Mouse (Mus musculus) embryonic fibroblast, embryonic 13.5 days (primary cell): ENCODE results near the gene Whrn. TPM values are rescaled to one million over a fixed set of nuclear protein-coding genes. Genes with fewer than 3 reads are reported as not detected.

Experiments
- H3K27ac ChIP-seq: 2 replicates; pipeline ENCODE4 v1.5.1; 2012; ENCODE audit warnings: low read length, control low read depth, inconsistent platforms; ENCODE audit not compliant: insufficient read depth
- H3K4me1 ChIP-seq: 2 replicates; pipeline ENCODE4 v1.6.1; 2011; ENCODE audit warnings: low read length; ENCODE audit not compliant: control insufficient read depth, insufficient read depth
- H3K4me3 ChIP-seq: 2 replicates; pipeline ENCODE4 v1.5.1; 2011; ENCODE audit warnings: mild to moderate bottlenecking, control low read depth, low read length; ENCODE audit not compliant: insufficient read depth
- CTCF ChIP-seq: IDR thresholded peaks from 2 replicates; pipeline ENCODE4 v1.5.1; 2011; ENCODE audit warnings: mild to moderate bottlenecking, control low read depth, low read length, moderate library complexity, borderline replicate concordance; ENCODE audit not compliant: insufficient read depth
- POLR2A ChIP-seq: IDR thresholded peaks from 2 replicates; pipeline ENCODE4 v1.6.1; 2011; ENCODE audit warnings: low read depth, mild to moderate bottlenecking, control low read depth, low read length, moderate library complexity
- polyA plus RNA-seq: library from polyadenylated mRNA; stranded (reverse); fragments of >200 nt; gene quantifications from 2 replicates; pipeline ENCODE4 v1.2.4, GENCODE M21; 2011; ENCODE audit warnings: low read depth; ENCODE audit not compliant: missing spikeins, insufficient read length

The Whrn gene
- polyA plus RNA-seq, 1 experiment, result 7.5 TPM

GRCm38 (mm10) chr4:63371890-63372289 lies 123.9 kb downstream of the Whrn start:
- no peak overlapping the region for H3K4me3 ChIP-seq
- H3K4me1 ChIP-seq, result no peaks in the 10 kb centered on the region
- H3K27ac ChIP-seq, result no peak overlapping the region
- no peak for TF ChIP-seq POLR2A
- peak; percentile 14; the same call in 1 of the 2 replicates for TF ChIP-seq CTCF

GRCm38 (mm10) chr4:63370897-63371296 lies 124.9 kb downstream of the Whrn start:
- Histone ChIP-seq H3K4me3 (no peak overlapping the region), H3K27ac (no peak overlapping the region), H3K4me1 (no peaks in the 10 kb centered on the region)
- no peak for TF ChIP-seq POLR2A
- no peak for TF ChIP-seq CTCF

GRCm38 (mm10) chr4:63368577-63368976 lies 127.2 kb downstream of the Whrn start:
- peak; percentile 99 for TF ChIP-seq CTCF
- TF ChIP-seq POLR2A, result no peak
- Histone ChIP-seq H3K4me3 (no peak overlapping the region), H3K27ac (no peak overlapping the region), H3K4me1 (no peaks in the 10 kb centered on the region)

Other genes starting within 250 kb of the Whrn start
- gene Orm1, start 151.4 kb downstream of the Whrn start, polyA plus RNA-seq, result not detected in 2 replicates
- gene Orm3, start 139.8 kb downstream of the Whrn start, polyA plus RNA-seq, result not detected in 2 replicates
- gene Orm2, start 133.5 kb downstream of the Whrn start, polyA plus RNA-seq, result not detected in 2 replicates
- gene Akna, start 92.6 kb downstream of the Whrn start, polyA plus RNA-seq, result 4.0 and 6.7 TPM in 2 replicates
- 181 and 213 TPM in 2 replicates for gene Atp6v1g1, start 48.8 kb upstream of the Whrn start, polyA plus RNA-seq
- gene Tmem268, start 62.8 kb upstream of the Whrn start, polyA plus RNA-seq, result 4.8 and 5.2 TPM in 2 replicates
- gene Gm11213, start 109.3 kb upstream of the Whrn start, polyA plus RNA-seq, result not detected in 2 replicates
- gene Tex48, start 126.4 kb upstream of the Whrn start, polyA plus RNA-seq, result not detected in 2 replicates
- gene Gm11214, start 167.4 kb upstream of the Whrn start, polyA plus RNA-seq, result not detected in 2 replicates
- gene Tnfsf15, start 249.1 kb upstream of the Whrn start, polyA plus RNA-seq, result 2.5 and 3.3 TPM in 2 replicates